Mouse (Mus musculus): Measurements from ENCODE around the gene Nmd3. TPM values are rescaled to one million over a fixed set of nuclear protein-coding genes. Genes with fewer than 3 reads are reported as not detected.

Gene Nmd3
- total RNA-seq, 1 experiment: 213 TPM

GRCm38 (mm10) chr3:69730930-69731329 lies 9.1 kb downstream of the Nmd3 start:
- Histone ChIP-seq H3K36me3 (ENCODE audit: control insufficient read depth, insufficient read depth, low read length, poor library complexity, severe bottlenecking) (peaks cover 22% of the 10 kb centered on the region), H3K4me1 (ENCODE audit: control insufficient read depth in 2 of 2, insufficient read depth in 2 of 2, low read length in 2 of 2, poor library complexity in 1 of 2) (no peaks in the 10 kb centered on the region), H3K4me3 (ENCODE audit: insufficient read depth in 1 of 2, low read depth in 1 of 2, low read length in 2 of 2, poor library complexity in 1 of 2, severe bottlenecking in 1 of 2) (no peak overlapping the region), H3K9ac (ENCODE audit: insufficient read depth, low read depth, low read length, poor library complexity, severe bottlenecking) (no peak overlapping the region), H3K9me3 (ENCODE audit: control insufficient read depth, insufficient read depth, low read depth, low read length) (no peaks in the 10 kb centered on the region), H3K27ac (ENCODE audit: insufficient read depth, low read depth, low read length, poor library complexity, severe bottlenecking) (no peak overlapping the region)
- no peak for TF ChIP-seq ZNF384 (IDR thresholded peaks at IDR 0.05; ENCODE audit: low read depth, low read length)
- TF ChIP-seq MAFK (IDR thresholded peaks at IDR 0.05; ENCODE audit: insufficient read depth, low read depth, low read length): no peak
- TF ChIP-seq CHD2 (IDR thresholded peaks at IDR 0.05; ENCODE audit: low read depth, low read length): no peak
- no peak for TF ChIP-seq HCFC1 (IDR thresholded peaks at IDR 0.05; ENCODE audit: borderline replicate concordance, insufficient read depth, low read length)
- no peak for TF ChIP-seq ZC3H11A (IDR thresholded peaks at IDR 0.05; ENCODE audit: borderline replicate concordance, low read depth, low read length)
- in situ Hi-C loops (cut with MboI; ENCODE audit: low sequenced_read_pairs in 2 of 2, unreplicated experiment in 2 of 2): loop anchor here in 1 of 2 experiments (25.0 kb wide), 1 partner anchor 694 kb away; the partner anchor contains the start of gene Trim59
- DNase-seq (ENCODE audit: low read depth, low spot score): no peak

GRCm38 (mm10) chr3:69733939-69734338 lies 12.2 kb downstream of the Nmd3 start:
- no peak for DNase-seq (ENCODE audit: low read depth, low spot score)
- Histone ChIP-seq H3K36me3 (ENCODE audit: control insufficient read depth, insufficient read depth, low read length, poor library complexity, severe bottlenecking) (peaks cover 29% of the 10 kb centered on the region), H3K9me3 (ENCODE audit: control insufficient read depth, insufficient read depth, low read depth, low read length) (no peaks in the 10 kb centered on the region), H3K4me3 (ENCODE audit: insufficient read depth in 1 of 2, low read depth in 1 of 2, low read length in 2 of 2, poor library complexity in 1 of 2, severe bottlenecking in 1 of 2) (no peak overlapping the region), H3K27ac (ENCODE audit: insufficient read depth, low read depth, low read length, poor library complexity, severe bottlenecking) (no peak overlapping the region), H3K4me1 (ENCODE audit: control insufficient read depth in 2 of 2, insufficient read depth in 2 of 2, low read length in 2 of 2, poor library complexity in 1 of 2) (no peaks in the 10 kb centered on the region), H3K9ac (ENCODE audit: insufficient read depth, low read depth, low read length, poor library complexity, severe bottlenecking) (no peak overlapping the region)
- in situ Hi-C loops (cut with MboI; ENCODE audit: low sequenced_read_pairs in 2 of 2, unreplicated experiment in 2 of 2): loop anchor here in 1 of 2 experiments (25.0 kb wide), 1 partner anchor 697 kb away; the partner anchor contains the start of gene Trim59
- TF ChIP-seq ZNF384 (IDR thresholded peaks at IDR 0.05; ENCODE audit: low read depth, low read length) (no peak), CHD2 (IDR thresholded peaks at IDR 0.05; ENCODE audit: low read depth, low read length) (no peak), MAFK (IDR thresholded peaks at IDR 0.05; ENCODE audit: insufficient read depth, low read depth, low read length) (no peak), HCFC1 (IDR thresholded peaks at IDR 0.05; ENCODE audit: borderline replicate concordance, insufficient read depth, low read length) (no peak), ZC3H11A (IDR thresholded peaks at IDR 0.05; ENCODE audit: borderline replicate concordance, low read depth, low read length) (no peak)

GRCm38 (mm10) chr3:69755192-69755591 lies 33.4 kb downstream of the Nmd3 start:
- Histone ChIP-seq H3K4me3 (ENCODE audit: insufficient read depth in 1 of 2, low read depth in 1 of 2, low read length in 2 of 2, poor library complexity in 1 of 2, severe bottlenecking in 1 of 2) (no peak overlapping the region), H3K27ac (ENCODE audit: insufficient read depth, low read depth, low read length, poor library complexity, severe bottlenecking) (peak overlapping the region; percentile 18; the same call in 1 of the 2 replicates), H3K4me1 (ENCODE audit: control insufficient read depth in 2 of 2, insufficient read depth in 2 of 2, low read length in 2 of 2, poor library complexity in 1 of 2) (peaks cover 1 to 3% of the 10 kb centered on the region in 2 experiments; a peak in 2 of 4 replicates), H3K9me3 (ENCODE audit: control insufficient read depth, insufficient read depth, low read depth, low read length) (no peaks in the 10 kb centered on the region), H3K9ac (ENCODE audit: insufficient read depth, low read depth, low read length, poor library complexity, severe bottlenecking) (no peak overlapping the region; the same call in 1 of the 2 replicates), H3K36me3 (ENCODE audit: control insufficient read depth, insufficient read depth, low read length, poor library complexity, severe bottlenecking) (peaks cover 23% of the 10 kb centered on the region)
- DNase-seq (ENCODE audit: low read depth, low spot score): peak; percentile 25
- TF ChIP-seq ZNF384 (IDR thresholded peaks at IDR 0.05; ENCODE audit: low read depth, low read length): no peak
- TF ChIP-seq HCFC1 (IDR thresholded peaks at IDR 0.05; ENCODE audit: borderline replicate concordance, insufficient read depth, low read length): no peak
- TF ChIP-seq CHD2 (IDR thresholded peaks at IDR 0.05; ENCODE audit: low read depth, low read length): no peak
- no peak for TF ChIP-seq MAFK (IDR thresholded peaks at IDR 0.05; ENCODE audit: insufficient read depth, low read depth, low read length)
- TF ChIP-seq ZC3H11A (IDR thresholded peaks at IDR 0.05; ENCODE audit: borderline replicate concordance, low read depth, low read length): no peak
- in situ Hi-C loops (cut with MboI; ENCODE audit: low sequenced_read_pairs in 2 of 2, unreplicated experiment in 2 of 2): loop anchor here (10.0 kb wide), 1 partner anchor 140 kb away; no protein-coding TSS in a partner anchor

GRCm38 (mm10) chr3:69755968-69756367 lies 34.2 kb downstream of the Nmd3 start:
- in situ Hi-C loops (cut with MboI; ENCODE audit: low sequenced_read_pairs in 2 of 2, unreplicated experiment in 2 of 2): loop anchor here (10.0 kb wide), 1 partner anchor 139 kb away; no protein-coding TSS in a partner anchor
- peaks cover 21% of the 10 kb centered on the region for H3K36me3 ChIP-seq (ENCODE audit: control insufficient read depth, insufficient read depth, low read length, poor library complexity, severe bottlenecking)
- DNase-seq (ENCODE audit: low read depth, low spot score): no peak

More at GRCm38 (mm10) chr3:69755968-69756367, 34.2 kb downstream of the Nmd3 start:
- no peak for TF ChIP-seq MAFK (IDR thresholded peaks at IDR 0.05; ENCODE audit: insufficient read depth, low read depth, low read length)
- TF ChIP-seq CHD2 (IDR thresholded peaks at IDR 0.05; ENCODE audit: low read depth, low read length): no peak
- no peak for TF ChIP-seq HCFC1 (IDR thresholded peaks at IDR 0.05; ENCODE audit: borderline replicate concordance, insufficient read depth, low read length)
- no peak for TF ChIP-seq ZC3H11A (IDR thresholded peaks at IDR 0.05; ENCODE audit: borderline replicate concordance, low read depth, low read length)
- TF ChIP-seq ZNF384 (IDR thresholded peaks at IDR 0.05; ENCODE audit: low read depth, low read length): no peak
- Histone ChIP-seq H3K9me3 (ENCODE audit: control insufficient read depth, insufficient read depth, low read depth, low read length) (no peaks in the 10 kb centered on the region), H3K9ac (ENCODE audit: insufficient read depth, low read depth, low read length, poor library complexity, severe bottlenecking) (no peak overlapping the region), H3K4me3 (ENCODE audit: insufficient read depth in 1 of 2, low read depth in 1 of 2, low read length in 2 of 2, poor library complexity in 1 of 2, severe bottlenecking in 1 of 2) (no peak overlapping the region), H3K4me1 (ENCODE audit: control insufficient read depth in 2 of 2, insufficient read depth in 2 of 2, low read length in 2 of 2, poor library complexity in 1 of 2) (peaks cover 1 to 3% of the 10 kb centered on the region in 2 experiments; a peak in 2 of 4 replicates), H3K27ac (ENCODE audit: insufficient read depth, low read depth, low read length, poor library complexity, severe bottlenecking) (no peak overlapping the region)

Measured in ES-E14 (cell line).